Mouse (Mus musculus) erythroblast, embryonic 14.5 days (primary cell): ENCODE results near the gene Dlst.

ENCODE experiments used
- GATA1 ChIP-seq: IDR thresholded peaks from 2 replicates; pipeline ENCODE4 v1.6.1; 2012; ENCODE audit warnings: low read length, inconsistent platforms, mixed read lengths
- TAL1 ChIP-seq: IDR thresholded peaks from 3 replicates; pipeline ENCODE4 v1.6.1; 2012; ENCODE audit warnings: low read length, inconsistent platforms, mixed read lengths

DNA sequence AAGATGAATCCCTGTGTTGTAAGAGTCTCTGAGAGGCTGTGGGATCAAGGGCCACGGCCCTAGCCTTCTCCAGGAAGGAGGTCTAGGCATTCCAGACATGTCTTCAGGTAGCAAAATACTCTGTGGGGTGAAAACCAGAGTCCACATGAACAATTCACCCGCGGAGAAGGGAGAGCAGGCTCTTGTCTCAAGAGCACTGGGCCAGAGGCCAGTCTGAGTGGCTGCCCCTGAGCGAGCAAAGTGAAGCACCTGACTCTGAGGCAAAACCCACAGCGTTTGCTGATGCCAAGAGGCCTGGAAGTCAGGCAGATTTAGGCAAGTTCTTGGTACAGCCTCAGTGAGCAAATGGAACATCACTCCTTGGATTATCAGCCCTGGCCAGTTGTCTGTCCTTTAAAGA lies 73.5 kb downstream of the Dlst start:
- no peak for TF ChIP-seq GATA1
- no peak for TF ChIP-seq TAL1
